ENCODE assay signal across 8 mouse cellular contexts in the genomic region with DNA sequence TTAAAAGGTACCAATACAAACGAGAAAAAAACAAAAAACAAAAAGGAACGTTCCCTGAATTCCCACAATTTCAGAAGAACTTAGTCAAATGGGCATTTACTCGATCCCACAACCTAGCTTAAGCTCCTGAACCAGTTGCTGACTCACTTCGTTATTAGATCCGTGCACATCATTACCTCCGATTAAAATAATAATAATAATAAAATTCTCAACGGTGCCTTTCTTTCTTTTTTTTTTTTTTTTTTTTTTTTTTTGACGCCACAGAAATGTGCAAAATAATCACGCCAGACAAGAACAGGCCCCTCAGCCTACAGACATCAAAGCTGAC. TPM values are rescaled to one million over a fixed set of nuclear protein-coding genes. Genes with fewer than 3 reads are reported as not detected.
A peak's percentile ranks its signal among the peaks of the same experiment; 100 is the strongest.
DNase-seq lines count a peak whose midpoint lies in the region; ATAC-seq and TF ChIP-seq lines count a peak whose summit lies in the region.

No protein-coding gene starts in this region.

- no peaks in the 10 kb centered on the region for H3K9me3 ChIP-seq in lung, embryonic 16.5 days (ENCODE audit: control insufficient read depth, low read length)
- no peaks in the 10 kb centered on the region for H3K9me3 ChIP-seq in limb, embryonic 11.5 days (ENCODE audit: control insufficient read depth, low read length)

- peak overlapping the region; percentile 93 for H3K27ac ChIP-seq in lung, embryonic 16.5 days (ENCODE audit: low read length)
- H3K27ac ChIP-seq in embryonic fibroblast, embryonic 13.5 days (ENCODE audit: insufficient read depth, low read length): peak overlapping the region; percentile 74
- peak overlapping the region; percentile 91 for H3K27ac ChIP-seq in limb, embryonic 11.5 days (replicated peaks; ENCODE audit: low read depth, low read length)
- peak overlapping the region; percentile 71 for H3K27ac ChIP-seq in olfactory bulb, adult 2 months (ENCODE audit: insufficient read depth, low read depth, low read length)

- ATAC-seq in lung, embryonic 16.5 days (ENCODE audit: low read depth): no peak
- no peak for ATAC-seq in limb, embryonic 11.5 days (ENCODE audit: insufficient number of reproducible peaks, low FRiP score, low TSS enrichment, low read depth)
- ATAC-seq in CD4-positive, CD25-positive, alpha-beta regulatory T cell, adult 4 months: no peak

- peak overlapping the region; percentile 100 for H3K9ac ChIP-seq in lung, embryonic 16.5 days (ENCODE audit: low read length)
- peak overlapping the region; percentile 98 for H3K9ac ChIP-seq in limb, embryonic 11.5 days (ENCODE audit: low read length)

- TF ChIP-seq POLR2A in embryonic fibroblast, embryonic 13.5 days (IDR thresholded peaks at IDR 0.05; ENCODE audit: low read depth, low read length): no peak
- no peak for TF ChIP-seq POLR2A in olfactory bulb, adult 2 months (IDR thresholded peaks at IDR 0.05; ENCODE audit: insufficient read depth, low read depth, low read length)

- DNase-seq in lung, postnatal 10 days: no peak
- no peak for DNase-seq in limb, embryonic 11.5 days (ENCODE audit: low spot score)
- DNase-seq in T-cell, adult 2 months (ENCODE audit: low spot score): no peak
- DNase-seq in urinary bladder, postnatal 25 days (ENCODE audit: low spot score): no peak

- H3K4me3 ChIP-seq in lung, embryonic 16.5 days (ENCODE audit: low read length): peak overlapping the region; percentile 97
- H3K4me3 ChIP-seq in embryonic fibroblast, embryonic 13.5 days (ENCODE audit: insufficient read depth, low read length): peak overlapping the region; percentile 73
- peak overlapping the region; percentile 83 for H3K4me3 ChIP-seq in limb, embryonic 11.5 days (ENCODE audit: low read depth, low read length)
- H3K4me3 ChIP-seq in olfactory bulb, adult 2 months (ENCODE audit: insufficient read depth, low read depth, low read length): peak overlapping the region; percentile 67

- peaks cover 11% of the 10 kb centered on the region for H3K4me1 ChIP-seq in lung, embryonic 16.5 days (replicated peaks; ENCODE audit: control insufficient read depth, insufficient read depth, low read length)
- H3K4me1 ChIP-seq in embryonic fibroblast, embryonic 13.5 days (ENCODE audit: control insufficient read depth, insufficient read depth, low read length): peaks cover 9% of the 10 kb centered on the region
- H3K4me1 ChIP-seq in limb, embryonic 11.5 days (ENCODE audit: control insufficient read depth, insufficient read depth, low read length): peaks cover 4% of the 10 kb centered on the region; the same call in 1 of the 2 replicates
- H3K4me1 ChIP-seq in olfactory bulb, adult 2 months (ENCODE audit: control insufficient read depth, insufficient read depth, low read length): no peaks in the 10 kb centered on the region

- H3K4me2 ChIP-seq in lung, embryonic 16.5 days (ENCODE audit: low read depth, low read length): peak overlapping the region; percentile 55
- H3K4me2 ChIP-seq in limb, embryonic 11.5 days (ENCODE audit: low read depth, severe bottlenecking): peak overlapping the region; percentile 43

- peaks cover 3% of the 10 kb centered on the region for H3K36me3 ChIP-seq in lung, embryonic 16.5 days (ENCODE audit: control insufficient read depth, insufficient read depth, low read length)
- H3K36me3 ChIP-seq in limb, embryonic 11.5 days (ENCODE audit: control insufficient read depth, insufficient read depth, low read length): no peaks in the 10 kb centered on the region

- no peak for TF ChIP-seq CTCF in embryonic fibroblast, embryonic 13.5 days (IDR thresholded peaks at IDR 0.05; ENCODE audit: borderline replicate concordance, insufficient read depth, low read length)
- TF ChIP-seq CTCF in olfactory bulb, adult 2 months (IDR thresholded peaks at IDR 0.05; ENCODE audit: insufficient read depth, low read depth, low read length): no peak

- under 1% methylated on average over 9 of the region's 9 CpGs for WGBS in lung, embryonic 16.5 days
- WGBS in limb, embryonic 11.5 days: 5% methylated on average over 9 of the region's 9 CpGs
- WGBS in olfactory bulb, adult 2 months: under 1% methylated on average over 9 of the region's 9 CpGs

- no peaks in the 10 kb centered on the region for H3K27me3 ChIP-seq in lung, embryonic 16.5 days (ENCODE audit: control insufficient read depth, insufficient read depth, low read depth, low read length)
- no peaks in the 10 kb centered on the region for H3K27me3 ChIP-seq in limb, embryonic 11.5 days (ENCODE audit: control insufficient read depth, insufficient read depth, low read length)

RNA-seq across cellular contexts. Expression of a gene that starts 0.8 kb away (rescaled TPM):
- 24.4 and 30.4 TPM in 2 replicates for polyA plus RNA-seq in lung, embryonic 16.5 days (2015; fragmentation: Nextera tagmentation; extraction: Ambion mirVana)
- 28.1 and 39.7 TPM in 2 replicates for polyA plus RNA-seq in embryonic fibroblast, embryonic 13.5 days (2011; ENCODE audit: insufficient read length, low read depth, missing spikeins)
- 49.8 and 53.5 TPM in 2 replicates for polyA plus RNA-seq in limb, embryonic 11.5 days (2014; fragmentation: Nextera tagmentation; extraction: Ambion mirVana)
- polyA plus RNA-seq in olfactory bulb, adult 2 months (2012; ENCODE audit: insufficient read depth, insufficient read length, low replicate concordance, missing spikeins): not detected in 2 replicates
- polyA plus RNA-seq in CD4-positive, CD25-positive, alpha-beta regulatory T cell, adult 4 months (2017; shearing (Covaris generic)): 1 to 10 TPM; 5.4 to 5.6 TPM

RNA-seq across cellular contexts. Expression of a gene that starts 0.8 kb away (rescaled TPM):
- polyA plus RNA-seq in lung, embryonic 16.5 days (2015; fragmentation: Nextera tagmentation; extraction: Ambion mirVana): 34.4 and 39.7 TPM in 2 replicates
- polyA plus RNA-seq in embryonic fibroblast, embryonic 13.5 days (2011; ENCODE audit: insufficient read length, low read depth, missing spikeins): 43.8 and 67.7 TPM in 2 replicates
- polyA plus RNA-seq in limb, embryonic 11.5 days (2014; fragmentation: Nextera tagmentation; extraction: Ambion mirVana): 53.9 and 55.8 TPM in 2 replicates
- not detected in 2 replicates for polyA plus RNA-seq in olfactory bulb, adult 2 months (2012; ENCODE audit: insufficient read depth, insufficient read length, low replicate concordance, missing spikeins)
- 1 to 10 TPM; 4.5 to 5.5 TPM for polyA plus RNA-seq in CD4-positive, CD25-positive, alpha-beta regulatory T cell, adult 4 months (2017; shearing (Covaris generic))
